Mouse (Mus musculus) cerebellum, adult (tissue): ENCODE data around the gene Fut2.
A peak's percentile ranks its signal among the peaks of the same experiment; 100 is the strongest.
"Not testable (repeated sequence)": the region's sequence is repeated elsewhere in the genome, so short reads cannot be mapped to it uniquely, and the experiment has no call there.

ENCODE experiments used
- ATAC-seq: cut with Nextera tagmentation; 2 replicates; pipeline ENCODE4 v1.9.2; 2017; ENCODE audit warnings: mild to moderate bottlenecking, moderate library complexity, mixed read lengths; ENCODE audit not compliant: insufficient number of reproducible peaks, low FRiP score, low TSS enrichment

Gene Fut2

DNA sequence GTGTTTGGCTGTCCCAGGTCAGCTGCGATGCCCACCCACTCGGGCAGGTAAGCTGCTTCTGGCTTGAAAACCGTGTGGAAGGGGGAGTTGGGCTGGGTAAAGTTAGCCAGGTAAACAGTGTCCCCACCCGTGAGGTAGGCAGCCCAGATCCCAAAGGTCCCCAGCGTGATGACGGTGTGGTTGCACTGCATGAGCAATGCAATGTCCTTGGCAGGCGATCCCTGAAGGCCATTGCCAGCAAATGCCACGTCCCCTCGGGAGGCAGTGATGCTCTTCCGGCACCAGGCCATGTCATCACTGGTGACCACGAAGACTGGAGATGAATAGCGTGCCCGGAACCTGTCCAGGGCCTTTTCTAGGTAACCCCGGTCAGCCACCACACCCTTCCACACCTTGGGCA lies 12.3 kb upstream of the Fut2 start:
- ATAC-seq = no peak

DNA sequence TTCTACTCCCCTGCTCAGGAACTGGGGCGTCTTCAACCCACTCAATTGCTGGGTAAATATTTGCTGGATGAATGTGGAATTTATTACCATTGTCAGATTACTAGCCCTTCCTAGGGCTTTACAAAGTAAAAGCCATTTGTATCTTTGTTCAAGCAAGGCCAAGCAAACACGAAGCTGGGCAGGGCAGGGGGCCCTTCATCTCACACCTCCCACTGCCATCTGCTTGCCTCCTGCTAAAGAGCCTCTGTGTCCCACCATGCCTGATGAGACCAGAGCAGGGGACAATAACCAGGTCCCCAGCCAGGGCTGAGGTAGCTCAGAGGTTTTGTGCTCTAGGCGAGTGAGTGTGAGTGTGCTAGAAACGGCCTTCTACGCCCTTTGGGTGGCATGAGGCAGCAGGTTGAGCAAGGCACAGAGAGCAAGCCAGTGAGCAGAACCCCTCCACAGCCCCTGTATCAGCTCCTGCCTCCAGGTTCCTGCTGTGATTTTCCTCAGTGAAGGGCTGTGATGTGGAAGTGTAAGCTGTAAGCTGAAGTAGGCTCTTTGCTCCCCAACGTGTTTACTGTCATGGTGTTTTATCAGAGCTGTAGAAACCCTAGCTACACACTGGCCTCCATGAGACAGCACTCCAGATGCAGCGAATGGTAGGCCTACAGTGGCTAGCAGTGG lies 11.6 kb upstream of the Fut2 start:
- no peak for ATAC-seq

DNA sequence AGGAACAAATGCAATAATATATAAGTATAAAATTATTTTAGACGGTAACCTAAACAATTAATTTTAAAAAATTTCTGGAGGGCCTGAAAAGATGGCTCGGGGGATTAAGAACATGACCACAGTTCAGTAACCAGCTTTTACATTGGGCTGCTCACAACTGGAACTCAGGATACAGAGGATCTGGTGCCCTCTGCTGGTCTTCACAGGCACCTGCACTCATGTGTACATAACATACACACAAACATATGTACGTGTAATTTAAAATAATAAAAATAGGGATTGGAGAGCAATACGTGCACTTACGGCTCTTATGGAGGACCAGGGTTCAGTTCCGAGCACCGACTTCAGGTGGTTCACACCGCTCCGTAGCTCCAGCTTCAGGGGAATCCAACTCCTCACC lies 2.7 kb upstream of the Fut2 start:
- ATAC-seq = no peak

DNA sequence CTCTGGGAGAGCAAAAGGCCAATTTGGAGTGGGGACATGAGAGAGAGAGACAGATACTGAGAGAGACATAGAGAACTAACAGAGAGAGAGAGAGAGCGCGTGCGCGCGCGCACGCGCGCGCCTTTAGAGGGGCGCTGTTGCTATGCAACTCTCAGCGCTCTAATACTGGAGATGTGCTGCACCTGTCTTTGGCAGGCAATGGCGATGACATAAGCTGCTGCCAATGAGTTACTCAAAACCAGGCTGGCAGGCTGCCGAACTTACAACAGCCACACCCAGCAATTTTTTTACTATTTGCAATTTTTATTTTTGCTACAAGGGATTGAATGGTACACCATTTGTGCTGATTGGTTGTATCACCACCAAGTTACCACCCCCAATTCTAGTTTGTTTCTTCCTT lies 1.6 kb upstream of the Fut2 start:
- ATAC-seq = no peak

DNA sequence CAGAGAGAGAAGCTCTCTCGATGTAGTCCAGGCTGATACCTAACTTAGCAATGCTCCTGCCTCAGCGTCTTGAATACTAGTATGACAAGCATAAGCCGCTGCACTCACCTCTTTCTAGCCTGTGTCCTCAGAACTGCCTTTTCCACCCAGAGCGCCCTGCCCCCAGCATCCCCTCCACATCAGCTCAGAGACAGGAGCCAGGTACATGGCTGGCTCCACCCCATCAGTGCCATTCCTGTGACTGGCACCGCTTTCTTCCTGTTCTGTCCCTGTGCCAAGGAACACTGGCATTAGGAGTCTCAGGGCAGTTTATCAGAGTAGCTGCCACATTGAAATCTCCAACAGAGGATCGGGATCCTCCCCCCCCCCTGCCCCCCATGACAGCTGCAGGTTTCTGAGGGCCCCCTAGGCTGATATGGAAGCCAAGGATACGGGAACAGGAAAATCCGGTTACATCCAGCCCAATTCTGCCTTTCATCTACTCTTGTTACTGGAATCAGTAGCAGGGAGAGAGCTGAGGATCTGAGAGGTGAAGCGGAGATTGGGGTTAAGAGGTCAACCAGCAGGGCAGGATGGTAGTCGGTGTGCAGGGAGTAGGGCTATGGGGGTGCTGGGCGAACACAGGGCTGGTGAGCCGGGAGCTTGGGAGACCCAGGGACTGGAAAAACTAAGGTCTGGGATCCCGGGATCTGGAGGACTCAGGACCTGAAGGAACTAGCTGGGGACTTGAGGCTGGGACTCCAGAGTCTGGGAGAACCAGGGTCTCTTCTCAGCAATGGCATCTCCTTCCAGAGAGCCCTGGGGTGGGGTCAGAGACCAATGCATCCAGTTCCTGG lies 673 bp downstream of the Fut2 start:
- no peak for ATAC-seq

DNA sequence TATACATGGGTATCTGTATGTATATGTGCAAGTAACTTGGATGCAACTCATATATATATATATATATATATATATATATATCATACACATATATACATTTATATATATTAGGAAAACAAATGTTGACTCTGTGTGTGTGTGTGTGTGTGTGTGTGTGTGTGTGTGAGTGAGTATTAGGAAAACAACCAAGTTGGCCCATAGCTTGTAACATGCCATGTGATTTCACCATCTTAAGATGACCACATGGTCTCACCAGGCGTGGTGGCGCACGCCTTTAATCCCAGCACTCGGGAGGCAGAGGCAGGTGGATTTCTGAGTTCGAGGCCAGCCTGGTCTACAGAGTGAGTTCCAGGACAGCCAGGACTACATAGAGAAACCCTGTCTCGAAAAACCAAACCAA lies 4.5 kb downstream of the Fut2 start:
- ATAC-seq = not testable (repeated sequence)

DNA sequence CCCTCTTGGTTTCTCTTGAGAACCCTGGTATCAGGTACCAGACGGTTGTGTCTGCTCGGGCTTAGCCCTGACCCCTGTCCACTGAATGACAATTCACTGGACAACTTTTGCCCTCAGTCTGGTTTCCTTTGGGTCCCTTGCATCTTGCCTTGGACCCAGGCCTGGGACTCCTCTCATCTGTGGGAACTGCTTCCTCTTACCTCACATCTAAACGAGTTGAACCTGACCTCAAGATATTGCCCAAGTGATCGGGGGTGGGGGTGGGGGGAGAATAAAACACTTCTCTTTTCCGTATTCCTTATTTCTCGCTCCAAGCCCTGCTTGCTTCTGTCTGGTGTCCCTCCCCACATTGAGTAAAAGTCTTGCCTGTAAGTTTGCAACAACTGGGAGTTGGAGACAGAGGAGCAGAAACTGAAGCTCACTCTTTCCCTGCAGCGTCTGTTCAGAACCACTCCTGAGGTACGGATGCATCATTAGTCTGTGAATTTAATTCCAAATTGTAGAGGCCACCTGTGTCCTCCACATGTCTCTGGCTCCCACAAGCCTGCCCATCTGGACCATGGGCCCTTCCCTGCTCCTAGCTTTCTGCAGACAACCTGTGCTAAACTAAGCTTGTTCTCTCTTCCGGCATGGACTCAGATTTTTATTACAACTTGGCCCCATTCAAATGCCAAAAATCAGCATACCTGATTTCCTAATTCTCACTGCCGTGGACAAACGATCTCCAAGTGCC lies 5.3 kb downstream of the Fut2 start:
- no peak for ATAC-seq

DNA sequence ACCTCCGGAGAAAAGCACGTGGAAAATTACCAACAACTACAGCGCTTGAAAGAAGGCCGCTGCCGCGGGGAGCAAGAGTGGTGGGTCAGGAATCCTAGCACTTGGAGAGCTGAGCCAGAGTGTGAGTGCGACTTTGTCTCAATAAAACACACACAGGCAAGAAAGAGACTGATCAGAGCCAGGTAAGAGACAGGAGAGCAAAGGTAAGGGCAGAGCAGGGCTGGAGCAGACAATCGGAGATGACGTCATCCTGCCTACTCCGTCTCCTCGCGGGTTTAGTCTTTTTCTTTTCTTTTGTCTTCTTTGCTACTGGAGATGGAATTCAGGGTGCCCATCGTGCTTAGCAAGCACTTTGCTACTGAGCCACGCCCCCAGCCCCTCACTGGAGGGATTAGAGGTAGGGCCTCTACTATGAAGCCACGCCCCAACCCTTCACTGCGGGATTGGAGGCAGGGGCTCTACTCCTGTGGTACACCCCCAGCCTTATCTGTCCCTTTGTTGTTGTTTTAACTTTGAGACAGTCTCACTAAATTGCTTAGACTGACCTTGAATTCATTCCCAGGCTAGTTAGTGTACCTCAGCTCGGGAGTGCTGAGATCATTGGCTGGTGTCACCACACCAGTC lies 11.7 kb downstream of the Fut2 start:
- ATAC-seq = no peak

DNA sequence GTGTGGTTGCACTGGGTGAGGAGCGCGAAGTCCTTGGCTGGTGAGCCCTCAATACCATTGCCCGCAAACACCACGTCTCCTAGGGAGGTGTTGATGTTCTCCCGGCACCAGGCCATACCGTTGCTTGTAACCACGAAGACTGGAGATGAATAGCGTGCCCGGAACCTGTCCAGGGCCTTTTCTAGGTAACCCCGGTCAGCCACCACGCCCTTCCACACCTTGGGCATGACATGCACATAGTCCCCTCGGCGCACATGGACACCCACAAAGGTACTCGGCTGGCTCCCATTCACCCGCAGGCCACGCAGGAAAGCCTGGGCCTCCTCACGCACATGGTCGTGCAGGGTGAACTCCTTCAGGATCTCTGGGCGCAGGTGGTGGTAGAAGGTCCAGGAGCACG lies 15.7 kb downstream of the Fut2 start:
- ATAC-seq = not testable (repeated sequence)

DNA sequence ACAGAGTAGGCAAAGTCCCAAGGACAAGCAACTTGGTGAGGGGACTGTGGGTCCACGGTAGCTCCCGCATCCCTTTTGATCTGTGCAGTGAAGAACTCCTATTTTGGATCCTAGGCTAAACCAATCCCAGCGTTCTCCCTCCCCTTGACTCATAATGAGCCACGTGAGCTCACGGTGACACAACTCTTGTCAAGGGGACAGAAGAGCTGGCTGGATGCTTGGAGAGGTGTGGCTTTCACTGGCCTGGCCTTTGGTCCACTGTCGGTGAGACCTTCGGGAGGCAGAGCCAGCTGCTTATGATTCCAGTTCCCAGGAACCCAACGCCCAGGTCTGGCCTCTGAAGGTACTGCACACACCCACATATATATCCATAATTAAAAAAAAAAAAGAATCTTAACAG lies 16.8 kb downstream of the Fut2 start:
- ATAC-seq = no peak

DNA sequence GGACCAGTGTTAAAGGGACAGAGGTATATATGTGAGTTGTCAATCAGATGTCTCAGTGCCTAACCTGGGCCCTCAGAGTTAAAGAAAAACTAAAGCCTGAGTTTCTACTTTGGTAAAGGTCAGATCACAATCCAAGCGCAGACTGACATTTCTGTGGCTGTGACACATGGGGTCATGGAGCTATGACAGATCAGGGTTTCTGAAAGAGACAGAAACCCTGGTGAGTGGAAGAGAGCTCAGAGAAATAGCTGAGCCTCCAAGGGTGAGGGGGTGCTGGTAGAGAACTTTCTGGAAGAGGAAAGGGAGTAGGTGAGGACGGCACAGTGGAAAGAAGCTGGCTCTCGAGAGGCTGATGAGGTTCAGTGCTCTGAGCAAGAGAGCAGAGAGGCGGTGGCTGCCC lies 19.5 kb downstream of the Fut2 start:
- ATAC-seq = no peak

DNA sequence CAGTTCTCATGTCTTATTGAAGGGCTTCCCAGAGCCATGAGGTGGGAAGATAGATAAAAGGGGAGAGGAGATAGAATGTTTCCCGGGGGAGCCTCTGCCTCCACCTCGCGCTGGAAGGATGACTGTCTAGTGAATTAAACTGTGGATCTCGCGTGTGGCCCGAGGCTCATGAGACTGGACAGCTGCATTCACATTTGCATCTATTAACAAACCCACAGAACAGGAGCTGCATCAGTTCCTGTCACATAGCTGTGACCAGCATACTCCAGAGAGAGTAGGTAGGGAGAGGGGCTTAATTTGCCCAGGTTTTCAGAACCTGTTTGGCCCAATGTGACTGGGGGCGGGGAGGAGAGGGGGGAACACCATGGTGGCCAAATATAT lies 20.6 kb downstream of the Fut2 start:
- no peak for ATAC-seq

DNA sequence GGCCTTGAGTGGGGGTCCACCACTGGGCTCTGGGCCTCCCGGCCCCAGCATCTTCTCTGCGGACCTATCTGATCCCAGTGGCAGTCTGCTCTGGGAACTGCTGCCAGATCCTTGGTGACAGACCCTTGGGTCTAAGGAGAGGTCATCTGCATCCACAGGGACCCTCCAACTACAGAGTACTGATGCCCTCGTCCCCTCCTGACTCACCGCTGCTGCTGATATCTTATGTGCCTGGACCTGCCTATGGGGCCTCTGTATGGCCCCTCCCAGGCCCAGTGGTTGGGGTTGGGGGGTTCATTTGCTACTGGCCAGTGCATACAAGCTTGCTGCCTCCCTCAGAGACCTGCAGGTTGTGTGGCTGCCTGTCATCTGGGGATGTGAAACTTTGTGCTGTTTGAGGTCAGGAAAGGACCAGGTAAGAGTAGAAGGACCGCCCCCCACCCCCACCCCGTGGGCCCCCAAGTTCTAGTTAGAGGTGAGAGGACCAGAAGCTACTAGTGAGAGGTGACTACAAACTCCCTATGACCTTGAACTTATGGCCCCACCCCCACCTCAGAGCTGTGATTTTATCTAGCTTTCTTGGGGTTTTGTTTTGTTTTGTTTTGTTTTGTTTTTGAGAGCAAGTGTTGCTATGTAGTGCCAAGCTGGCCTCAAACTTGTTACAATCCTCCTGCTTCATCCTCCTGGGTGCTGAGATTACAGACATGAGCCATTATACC lies 21.2 kb downstream of the Fut2 start:
- ATAC-seq = no peak

DNA sequence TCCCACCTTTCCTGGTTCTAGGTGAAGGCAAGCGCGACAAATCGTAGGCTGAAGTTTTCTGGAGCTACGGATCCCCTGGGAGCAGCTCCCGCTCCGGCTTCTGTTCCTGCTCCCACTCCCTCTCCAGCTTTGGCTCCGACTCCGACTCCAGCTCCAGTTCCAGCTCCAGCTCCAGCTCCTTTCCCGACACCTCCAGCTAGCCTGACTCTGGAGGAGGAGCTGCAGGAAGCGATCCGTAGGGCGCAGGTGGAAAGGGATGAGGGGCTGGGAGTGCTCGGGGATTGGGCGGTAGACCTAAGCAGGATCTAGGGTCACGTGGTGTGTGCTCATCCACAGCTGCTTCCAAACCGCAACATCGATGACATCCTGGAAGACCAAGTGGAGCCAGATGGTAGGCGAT lies 22.0 kb downstream of the Fut2 start:
- ATAC-seq = no peak

DNA sequence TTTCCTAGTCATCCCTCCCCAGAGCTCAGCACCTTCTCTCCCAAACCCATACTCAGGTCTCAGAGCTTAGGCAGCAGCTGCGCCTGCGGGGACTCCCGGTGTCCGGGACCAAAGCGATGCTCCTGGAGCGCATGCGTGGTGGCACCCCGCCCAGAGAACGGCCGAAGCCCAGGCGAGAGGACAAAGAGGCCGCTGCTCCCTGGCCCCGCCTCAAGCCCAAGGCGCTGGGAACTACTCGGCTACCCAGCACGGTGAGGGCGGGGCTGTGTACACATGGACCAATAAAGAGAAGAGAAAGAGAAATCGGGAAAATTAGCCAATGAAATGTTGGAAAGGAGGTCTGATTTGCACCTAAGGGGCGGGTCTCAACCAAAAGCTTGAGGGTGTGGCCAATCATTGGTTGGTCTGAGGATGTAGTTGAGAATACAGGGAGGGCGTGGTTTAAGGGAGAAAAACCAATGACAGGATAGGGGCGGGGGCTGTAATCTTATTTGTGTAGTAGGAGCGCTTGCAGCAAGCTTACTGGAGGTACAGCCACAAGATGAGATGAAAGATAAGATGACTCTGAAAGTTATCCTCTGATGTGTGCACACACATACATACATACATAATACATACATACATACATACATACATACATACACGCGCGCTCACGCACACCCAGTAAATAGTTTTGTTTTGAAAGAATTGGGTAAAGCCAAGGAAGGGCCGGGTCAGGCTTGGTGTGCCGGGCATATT lies 22.6 kb downstream of the Fut2 start:
- peak; percentile 82 for ATAC-seq

DNA sequence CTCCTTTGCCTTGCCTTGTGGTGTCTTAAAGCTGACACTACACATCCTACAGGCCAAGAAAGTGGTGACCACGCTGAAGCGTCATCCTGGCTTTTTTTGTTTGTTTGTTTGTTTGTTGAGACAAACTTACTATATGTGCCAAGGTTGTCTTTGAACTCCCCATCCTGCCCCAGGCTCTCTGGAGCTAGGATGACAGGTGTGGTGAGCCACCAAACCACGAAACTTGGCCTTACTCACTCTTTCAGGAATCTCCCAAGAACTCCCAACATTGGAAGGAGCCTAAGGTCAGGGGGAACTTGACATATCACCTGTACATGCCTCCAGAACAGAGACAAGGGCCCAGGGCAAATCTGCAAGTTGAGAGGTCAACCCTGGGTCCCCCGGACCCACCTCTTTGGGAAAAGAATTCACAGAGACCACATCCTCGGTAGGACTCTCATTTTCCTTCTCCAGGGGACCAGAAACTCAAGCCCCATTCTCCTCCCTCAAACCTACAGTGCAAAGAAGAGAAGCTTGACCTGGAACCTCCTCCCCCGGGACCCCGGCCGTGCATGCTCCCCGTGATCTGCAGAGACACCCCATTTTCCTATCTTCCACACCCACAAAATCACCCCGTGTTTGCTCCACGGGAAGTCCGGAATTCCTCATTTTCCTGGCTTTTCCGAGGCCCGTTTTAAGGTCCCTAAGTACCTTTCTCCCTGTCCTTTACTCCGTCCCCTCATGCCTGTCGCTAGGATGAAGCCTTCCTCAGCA lies 23.5 kb downstream of the Fut2 start:
- no peak for ATAC-seq

DNA sequence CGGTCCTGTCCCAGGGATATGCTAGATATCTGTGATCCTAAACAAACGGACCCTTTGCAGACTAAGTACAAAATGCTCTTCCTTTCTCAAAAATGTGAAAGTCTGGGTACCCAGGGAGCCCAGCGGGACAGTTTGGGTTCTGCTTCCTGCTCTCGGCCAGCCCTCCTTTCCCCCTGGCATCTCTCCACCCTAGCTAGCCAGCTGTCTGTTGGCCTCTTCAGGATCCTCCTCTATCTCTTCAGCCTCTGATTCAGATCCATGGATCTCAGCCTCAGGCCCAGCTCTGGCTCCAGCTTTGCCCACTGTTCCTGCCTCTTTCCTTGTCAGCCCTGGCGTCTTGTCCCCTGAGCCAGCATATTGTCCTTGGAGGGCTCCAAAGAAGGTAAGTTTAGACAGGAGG lies 24.1 kb downstream of the Fut2 start:
- no peak for ATAC-seq

DNA sequence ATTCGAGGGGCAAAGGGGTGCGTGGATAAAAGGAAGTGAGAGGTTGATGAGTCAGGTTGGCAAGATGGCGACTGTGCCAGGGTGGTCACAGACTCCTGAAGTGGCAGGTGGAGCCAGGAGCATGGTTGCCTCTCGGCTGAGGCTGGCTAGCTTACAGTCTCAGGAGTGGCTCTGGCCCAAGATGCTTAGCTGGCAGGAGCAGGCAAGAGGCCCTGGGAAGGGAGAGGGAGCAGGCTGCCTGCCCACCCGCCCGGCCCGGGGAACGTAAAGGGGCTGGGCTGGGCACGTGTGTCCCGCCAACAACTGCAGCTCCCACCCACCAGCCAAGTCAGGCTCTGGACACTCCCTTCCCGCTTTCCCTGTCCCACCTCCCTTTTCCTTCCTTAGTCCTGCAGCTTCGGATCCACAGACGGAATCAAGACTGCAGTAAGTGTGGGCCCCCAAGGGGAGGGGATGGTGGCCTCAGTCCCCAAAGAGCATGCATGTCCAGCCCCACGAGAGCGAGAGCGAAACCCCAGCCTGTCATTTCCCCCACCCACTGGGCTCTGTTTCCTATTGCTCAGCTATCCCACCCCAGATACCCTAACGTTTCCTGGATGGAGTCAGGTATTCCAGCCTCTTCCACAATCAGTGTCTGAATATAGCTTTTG lies 24.7 kb downstream of the Fut2 start:
- no peak for ATAC-seq
